Mouse (Mus musculus) forebrain, embryonic 15.5 days (tissue): ENCODE results near the gene Ubl5. TPM values are rescaled to one million over a fixed set of nuclear protein-coding genes. Genes with fewer than 3 reads are reported as not detected.

ENCODE experiments used
- ATAC-seq: fragments of 200-750 bp; cut with Nextera tagmentation; replicated peaks from 2 replicates; pipeline ENCODE4 v1.8.0; 2017; ENCODE audit warnings: mild to moderate bottlenecking, moderate TSS enrichment, moderate library complexity
- H3K27ac ChIP-seq: fragments of 300-500 bp; sonication (generic); replicated peaks from 2 replicates; pipeline ENCODE4 v1.5.1; 2015; ENCODE audit warnings: mild to moderate bottlenecking, inconsistent platforms
- H3K27me3 ChIP-seq: fragments of 300-500 bp; sonication (generic); 2 replicates; pipeline ENCODE4 v1.6.1; 2015; ENCODE audit warnings: inconsistent platforms
- H3K36me3 ChIP-seq: fragments of 300-500 bp; sonication (generic); 2 replicates; pipeline ENCODE4 v1.6.1; 2015; ENCODE audit warnings: mild to moderate bottlenecking, inconsistent platforms
- H3K4me1 ChIP-seq: fragments of 300-500 bp; sonication (generic); 2 replicates; pipeline ENCODE4 v1.6.1; 2015; ENCODE audit warnings: inconsistent platforms
- H3K4me2 ChIP-seq: fragments of 300-500 bp; sonication (generic); replicated peaks from 2 replicates; pipeline ENCODE4 v1.6.1; 2015; ENCODE audit warnings: mild to moderate bottlenecking, inconsistent platforms
- H3K4me3 ChIP-seq: fragments of 300-500 bp; sonication (generic); 2 replicates; pipeline ENCODE4 v1.5.1; 2015; ENCODE audit warnings: mild to moderate bottlenecking, inconsistent platforms
- H3K9ac ChIP-seq: fragments of 300-500 bp; sonication (generic); replicated peaks from 2 replicates; pipeline ENCODE4 v1.6.1; 2015; ENCODE audit warnings: mild to moderate bottlenecking, inconsistent platforms
- H3K9me3 ChIP-seq: fragments of 300-500 bp; sonication (generic); 2 replicates; pipeline ENCODE4 v1.6.1; 2016; ENCODE audit warnings: inconsistent platforms
- WGBS: fragments of 180-500 bp; shearing (Covaris S2); methylation state at CpG from one replicate; pipeline ENCODE4 v1.1.7; 2015; ENCODE audit warnings: mixed read lengths; 5-methylcytosine and 5-hydroxymethylcytosine counted together
- polyA plus RNA-seq: library from polyadenylated mRNA; unstranded; fragments of >200 nt; fragmentation: Nextera tagmentation; extraction: Ambion mirVana; gene quantifications from 2 replicates; pipeline ENCODE4 v1.2.1, GENCODE M21; 2015

Gene Ubl5
- polyA plus RNA-seq, 1 experiment from 2014 or later, result 510 TPM

- Histone ChIP-seq H3K36me3 (peaks cover 14% of the 10 kb centered on the region), H3K9me3 (no peaks in the 10 kb centered on the region), H3K4me2 (no peak overlapping the region), H3K4me3 (no peak overlapping the region), H3K4me1 (peaks cover 27% of the 10 kb centered on the region), H3K9ac (no peak overlapping the region), H3K27me3 (no peaks in the 10 kb centered on the region), H3K27ac (no peak overlapping the region)
- no peak for ATAC-seq
- 97% methylated on average over 19 of the region's 19 CpGs for WGBS
Observed at GRCm38 (mm10) chr9:20638552-20638951, 4.1 kb upstream of the Ubl5 start.

DNA sequence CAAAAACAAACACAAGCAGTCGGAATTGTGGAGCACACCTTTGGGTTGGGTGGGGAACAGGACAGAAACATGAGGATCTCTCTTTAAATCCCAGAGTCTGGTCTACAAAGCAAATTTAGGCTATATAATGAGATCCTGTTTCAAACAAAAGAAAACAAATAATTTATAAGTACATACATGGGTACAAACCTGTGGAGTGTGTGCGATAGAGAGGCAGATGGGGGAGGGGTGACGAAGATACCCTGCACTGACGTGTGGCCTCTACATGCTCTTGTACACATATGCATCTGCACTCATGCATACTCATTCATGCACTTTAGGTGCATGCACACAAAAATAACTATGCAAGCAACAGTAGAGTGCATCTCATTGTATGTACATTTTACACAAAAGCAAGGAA lies 3.2 kb upstream of the Ubl5 start:
- H3K27me3 ChIP-seq, result no peaks in the 10 kb centered on the region
- H3K9ac ChIP-seq, result no peak overlapping the region
- H3K4me2 ChIP-seq, result no peak overlapping the region
- H3K27ac ChIP-seq, result no peak overlapping the region
- H3K4me1 ChIP-seq, result peaks cover 32% of the 10 kb centered on the region
- H3K9me3 ChIP-seq, result no peaks in the 10 kb centered on the region
- WGBS, result 94% methylated on average over 4 of the region's 4 CpGs
- ATAC-seq, result no peak
- peaks cover 14% of the 10 kb centered on the region for H3K36me3 ChIP-seq
- H3K4me3 ChIP-seq, result no peak overlapping the region

GRCm38 (mm10) chr9:20641501-20641900 lies 1.2 kb upstream of the Ubl5 start:
- ATAC-seq, result no peak
- Histone ChIP-seq H3K9ac (peak overlapping the region; percentile 76), H3K27me3 (no peaks in the 10 kb centered on the region), H3K4me2 (peak overlapping the region; percentile 98), H3K36me3 (peaks cover 19% of the 10 kb centered on the region), H3K9me3 (no peaks in the 10 kb centered on the region), H3K4me3 (peak overlapping the region; percentile 66), H3K27ac (no peak overlapping the region), H3K4me1 (peaks cover 48% of the 10 kb centered on the region)
- 39% methylated on average over 6 of the region's 6 CpGs for WGBS

DNA sequence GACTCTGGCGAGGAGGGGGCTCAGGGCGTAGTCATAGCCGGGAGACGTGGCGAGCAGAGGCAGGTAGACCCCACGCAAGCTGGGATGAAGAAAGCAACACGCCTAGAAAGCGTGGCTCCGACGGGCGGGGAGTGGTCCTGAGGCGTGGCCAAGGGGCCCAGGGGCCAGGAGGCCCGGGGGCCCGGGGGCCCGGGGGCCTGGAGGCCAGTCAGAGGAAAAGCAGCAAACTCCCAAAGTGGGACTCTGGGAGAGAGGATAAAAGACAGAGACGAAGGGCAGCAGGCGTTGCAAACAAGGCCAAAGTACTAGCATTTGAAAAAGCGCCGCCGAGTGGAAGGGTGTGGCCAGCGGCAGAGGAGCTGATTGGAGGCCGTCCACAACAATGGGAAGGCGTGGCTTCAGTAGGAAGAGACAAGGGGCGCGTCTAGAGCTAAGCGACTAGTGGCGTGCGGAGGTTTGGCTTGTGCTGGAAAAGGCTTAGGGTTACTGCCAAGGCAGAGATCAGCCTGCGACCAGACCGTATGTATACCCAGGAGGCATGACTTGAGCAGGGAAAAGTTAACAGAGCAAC lies 303 bp downstream of the Ubl5 start:
- Histone ChIP-seq H3K27me3 (no peaks in the 10 kb centered on the region), H3K4me3 (peak overlapping the region; percentile 66), H3K36me3 (peaks cover 28% of the 10 kb centered on the region), H3K4me2 (peak overlapping the region; percentile 98), H3K9me3 (no peaks in the 10 kb centered on the region), H3K4me1 (peaks cover 51% of the 10 kb centered on the region), H3K27ac (peak overlapping the region; percentile 88), H3K9ac (peak overlapping the region; percentile 76)
- 1% methylated on average over 30 of the region's 30 CpGs for WGBS
- ATAC-seq, result peak; percentile 79

DNA sequence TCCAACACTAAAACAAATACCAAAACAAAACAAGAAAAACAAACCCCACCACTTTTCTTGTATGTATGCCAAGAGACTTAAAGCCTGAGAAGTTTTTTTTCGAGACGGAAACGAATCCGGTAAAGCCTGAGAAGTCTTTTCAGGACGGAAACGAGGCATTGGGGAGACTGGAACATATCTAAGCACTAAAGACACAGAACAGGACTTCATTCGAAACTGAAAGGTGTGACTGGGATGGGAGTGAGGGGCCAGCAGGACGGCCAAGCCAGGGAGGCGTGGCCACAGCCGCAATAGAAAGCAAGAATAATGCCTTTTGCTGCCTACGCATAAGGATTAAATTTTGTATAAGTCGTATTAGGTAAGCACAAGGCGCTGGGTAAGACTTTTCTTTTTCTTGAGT lies 1.1 kb downstream of the Ubl5 start:
- Histone ChIP-seq H3K4me1 (peaks cover 51% of the 10 kb centered on the region), H3K27ac (peak overlapping the region; percentile 88), H3K9ac (peak overlapping the region; percentile 76), H3K4me3 (peak overlapping the region; percentile 66), H3K27me3 (no peaks in the 10 kb centered on the region), H3K9me3 (no peaks in the 10 kb centered on the region), H3K36me3 (peaks cover 27% of the 10 kb centered on the region), H3K4me2 (peak overlapping the region; percentile 98)
- ATAC-seq, result no peak
- 12% methylated on average over 13 of the region's 13 CpGs for whole genome bisulfite sequencing

DNA sequence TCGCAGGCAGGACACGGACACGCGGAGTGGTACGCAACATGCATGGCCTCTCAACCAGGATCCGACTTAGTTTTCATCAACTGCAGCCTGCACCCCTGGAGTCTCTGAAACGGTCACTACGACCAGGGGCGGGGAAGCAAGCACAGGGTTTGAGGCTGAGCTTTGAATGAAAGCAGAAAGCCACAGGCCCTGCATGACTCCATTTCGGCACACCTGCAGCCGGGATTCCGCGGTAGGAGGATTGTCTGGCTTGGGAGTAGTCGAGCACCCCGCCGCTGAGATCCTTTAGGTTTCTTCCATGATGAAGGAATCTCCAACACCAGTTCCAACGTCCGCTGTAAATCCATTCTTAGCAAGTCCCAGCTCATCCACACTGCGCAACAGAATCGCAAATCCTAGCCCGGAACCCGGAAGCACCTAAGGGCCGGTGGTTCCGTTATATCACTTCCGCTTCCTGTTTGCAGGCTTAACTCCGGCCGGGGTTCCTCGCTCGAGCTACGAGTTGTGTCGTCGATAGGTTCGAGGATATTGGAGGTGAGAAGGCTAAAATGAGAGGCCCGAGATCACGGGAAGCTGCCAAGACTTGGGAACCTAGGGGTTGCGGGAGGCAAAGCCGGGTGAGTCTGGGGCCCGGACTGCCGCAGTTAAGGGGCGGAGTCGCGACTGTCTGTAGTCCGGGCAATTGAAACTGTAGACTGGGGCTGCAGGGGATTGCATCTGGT lies 1.8 kb downstream of the Ubl5 start, which contains the start of gene Fbxl12:
Fbxl12 (minus strand) TSS at position 408 of the 722 bp plus-strand sequence.
- peak; percentile 49 for ATAC-seq
- Histone ChIP-seq H3K36me3 (peaks cover 28% of the 10 kb centered on the region), H3K4me3 (peak within 1 kb of the TSS; percentile 66), H3K27ac (peak within 1 kb of the TSS; percentile 88), H3K9me3 (no peaks in the 10 kb centered on the region), H3K27me3 (no peaks in the 10 kb centered on the region), H3K9ac (peak within 1 kb of the TSS; percentile 76), H3K4me1 (peaks cover 51% of the 10 kb centered on the region), H3K4me2 (peak within 1 kb of the TSS; percentile 98)
- WGBS, result under 1% methylated on average over 43 of the region's 43 CpGs

DNA sequence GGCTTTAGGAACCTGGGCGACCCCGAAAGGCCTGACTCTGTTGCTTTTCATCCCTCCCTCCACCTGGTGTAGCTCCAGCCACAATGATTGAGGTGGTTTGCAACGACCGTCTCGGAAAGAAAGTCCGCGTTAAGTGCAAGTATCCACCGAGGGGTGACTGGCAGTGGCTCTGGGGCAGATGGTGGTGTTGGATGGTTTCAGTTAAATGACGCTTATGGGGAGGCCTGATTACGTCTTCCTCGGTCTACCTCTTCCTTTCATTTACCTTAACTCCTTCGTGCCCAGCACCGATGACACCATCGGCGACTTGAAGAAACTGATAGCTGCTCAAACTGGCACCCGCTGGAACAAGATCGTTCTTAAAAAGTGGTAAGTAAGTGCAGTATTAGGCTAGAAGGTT lies 2.4 kb downstream of the Ubl5 start:
- Histone ChIP-seq H3K4me3 (peak overlapping the region; percentile 66), H3K27me3 (no peaks in the 10 kb centered on the region), H3K36me3 (peaks cover 28% of the 10 kb centered on the region), H3K9me3 (no peaks in the 10 kb centered on the region), H3K9ac (peak overlapping the region; percentile 76), H3K4me2 (peak overlapping the region; percentile 98), H3K4me1 (peaks cover 51% of the 10 kb centered on the region), H3K27ac (peak overlapping the region; percentile 88)
- WGBS, result 3% methylated on average over 17 of the region's 17 CpGs
- no peak for ATAC-seq

GRCm38 (mm10) chr9:20651602-20652259 lies 9.1 kb downstream of the Ubl5 start, which contains the start of gene Pin1:
TSS of gene Pin1 (plus strand) at chr9:20652095.
- peaks cover 38% of the 10 kb centered on the region for H3K4me1 ChIP-seq
- peak within 1 kb of the TSS; percentile 79 for H3K4me2 ChIP-seq
- peak within 1 kb of the TSS; percentile 93 for H3K4me3 ChIP-seq
- WGBS, result under 1% methylated on average over 45 of the region's 45 CpGs
- no peaks in the 10 kb centered on the region for H3K27me3 ChIP-seq
- H3K36me3 ChIP-seq, result peaks cover 40% of the 10 kb centered on the region
- peak within 1 kb of the TSS; percentile 65 for H3K9ac ChIP-seq
- H3K27ac ChIP-seq, result peak within 1 kb of the TSS; percentile 58; the same call in 1 of the 2 replicates
- no peaks in the 10 kb centered on the region for H3K9me3 ChIP-seq
- peak; percentile 99 for ATAC-seq

DNA sequence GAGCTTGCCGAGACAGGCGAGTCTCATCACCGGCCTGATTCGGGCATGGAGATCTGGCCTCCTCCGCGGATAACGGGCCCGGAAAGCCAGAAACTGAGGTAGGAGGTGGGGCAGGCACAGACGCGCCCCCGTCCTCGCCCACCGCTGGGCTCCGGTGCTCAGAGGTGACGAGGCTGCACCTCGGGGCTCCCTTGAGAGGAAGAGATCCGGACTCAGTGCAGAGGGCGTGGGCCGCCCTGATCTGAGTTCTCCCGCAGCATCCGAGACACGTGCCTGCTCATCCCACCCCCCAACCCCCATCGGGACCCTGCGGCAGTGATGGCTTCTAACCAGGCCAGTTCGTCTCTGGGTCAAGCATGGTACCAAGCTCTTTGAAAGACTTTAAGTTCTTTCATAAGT lies 9.6 kb downstream of the Ubl5 start:
- Histone ChIP-seq H3K27me3 (no peaks in the 10 kb centered on the region), H3K27ac (peak overlapping the region; percentile 46; the same call in 1 of the 2 replicates), H3K4me2 (peak overlapping the region; percentile 79), H3K9ac (peak overlapping the region; percentile 65), H3K36me3 (peaks cover 41% of the 10 kb centered on the region), H3K4me3 (peak overlapping the region; percentile 93), H3K9me3 (no peaks in the 10 kb centered on the region), H3K4me1 (peaks cover 40% of the 10 kb centered on the region)
- peak; percentile 26 for ATAC-seq
- WGBS, result 0% methylated on average over 21 of the region's 25 CpGs

- H3K9me3 ChIP-seq, result no peaks in the 10 kb centered on the region
- H3K9ac ChIP-seq, result no peak overlapping the region
- peaks cover 32% of the 10 kb centered on the region for H3K36me3 ChIP-seq
- WGBS, result 91% methylated on average over 3 of the region's 3 CpGs
- H3K4me1 ChIP-seq, result peaks cover 42% of the 10 kb centered on the region
- H3K27ac ChIP-seq, result no peak overlapping the region
- no peaks in the 10 kb centered on the region for H3K27me3 ChIP-seq
- ATAC-seq, result no peak
- no peak overlapping the region for H3K4me2 ChIP-seq
- H3K4me3 ChIP-seq, result 0 out of 2 replicates have a peak overlapping the region, but pooled peaks have one; percentile 93
Observed at GRCm38 (mm10) chr9:20653859-20654258, 11.2 kb downstream of the Ubl5 start.

- H3K4me3 ChIP-seq, result no peak overlapping the region
- H3K4me2 ChIP-seq, result no peak overlapping the region
- H3K36me3 ChIP-seq, result peaks cover 49% of the 10 kb centered on the region
- H3K9me3 ChIP-seq, result no peaks in the 10 kb centered on the region
- H3K27me3 ChIP-seq, result no peaks in the 10 kb centered on the region
- H3K9ac ChIP-seq, result no peak overlapping the region
- no peak overlapping the region for H3K27ac ChIP-seq
- 73% methylated on average over 3 of the region's 3 CpGs for WGBS
- no peak for ATAC-seq
- peaks cover 38% of the 10 kb centered on the region for H3K4me1 ChIP-seq
Observed at GRCm38 (mm10) chr9:20657546-20657945, 14.9 kb downstream of the Ubl5 start.

DNA sequence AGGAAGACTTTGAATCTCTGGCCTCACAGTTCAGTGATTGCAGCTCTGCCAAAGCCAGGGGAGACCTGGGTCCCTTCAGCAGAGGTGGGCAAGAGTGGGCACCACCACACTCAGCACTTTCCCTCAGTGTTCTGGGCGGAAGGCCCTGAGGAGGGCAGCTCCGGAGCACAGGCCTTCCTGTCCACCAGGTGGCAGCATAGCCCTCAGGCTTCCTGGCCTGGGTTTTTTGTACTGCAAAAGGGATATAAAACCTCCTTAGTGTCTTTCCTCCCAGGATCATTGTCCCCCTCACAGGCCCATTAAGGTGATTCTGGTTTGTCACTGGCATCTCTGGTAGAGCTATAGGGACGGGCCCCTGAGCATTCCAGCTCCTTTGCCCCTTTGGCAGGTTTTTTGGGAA lies 19.6 kb downstream of the Ubl5 start:
- Histone ChIP-seq H3K4me2 (no peak overlapping the region), H3K9ac (no peak overlapping the region), H3K4me3 (no peak overlapping the region), H3K27me3 (no peaks in the 10 kb centered on the region), H3K27ac (peak overlapping the region; percentile 85), H3K4me1 (peaks cover 47% of the 10 kb centered on the region), H3K36me3 (peaks cover 35% of the 10 kb centered on the region), H3K9me3 (no peaks in the 10 kb centered on the region)
- peak; percentile 33; the same call in 1 of the 2 replicates for ATAC-seq
- 48% methylated on average over 3 of the region's 3 CpGs for WGBS
